Mouse (Mus musculus) G1E-ER4 (cell line): ENCODE data around the gene Kcnh8. TPM values are rescaled to one million over a fixed set of nuclear protein-coding genes. Genes with fewer than 3 reads are reported as not detected.

Experiments used
- GATA1 ChIP-seq: IDR thresholded peaks from one replicate; pipeline ENCODE4 v1.8.0; 2012; ENCODE audit warnings: low read length, inconsistent platforms
- polyA plus RNA-seq: library from polyadenylated mRNA; stranded (reverse); fragments of >175 nt; gene quantifications from 2 replicates; pipeline ENCODE4 v1.2.3, GENCODE M21; 2012

Gene Kcnh8
- not detected in 2 replicates for polyA plus RNA-seq

- TF ChIP-seq GATA1: no peak
Measured at GRCm38 (mm10) chr17:52602093-52602780, at the start of gene Kcnh8. TSS of gene Kcnh8 (plus strand) at chr17:52602709.

DNA sequence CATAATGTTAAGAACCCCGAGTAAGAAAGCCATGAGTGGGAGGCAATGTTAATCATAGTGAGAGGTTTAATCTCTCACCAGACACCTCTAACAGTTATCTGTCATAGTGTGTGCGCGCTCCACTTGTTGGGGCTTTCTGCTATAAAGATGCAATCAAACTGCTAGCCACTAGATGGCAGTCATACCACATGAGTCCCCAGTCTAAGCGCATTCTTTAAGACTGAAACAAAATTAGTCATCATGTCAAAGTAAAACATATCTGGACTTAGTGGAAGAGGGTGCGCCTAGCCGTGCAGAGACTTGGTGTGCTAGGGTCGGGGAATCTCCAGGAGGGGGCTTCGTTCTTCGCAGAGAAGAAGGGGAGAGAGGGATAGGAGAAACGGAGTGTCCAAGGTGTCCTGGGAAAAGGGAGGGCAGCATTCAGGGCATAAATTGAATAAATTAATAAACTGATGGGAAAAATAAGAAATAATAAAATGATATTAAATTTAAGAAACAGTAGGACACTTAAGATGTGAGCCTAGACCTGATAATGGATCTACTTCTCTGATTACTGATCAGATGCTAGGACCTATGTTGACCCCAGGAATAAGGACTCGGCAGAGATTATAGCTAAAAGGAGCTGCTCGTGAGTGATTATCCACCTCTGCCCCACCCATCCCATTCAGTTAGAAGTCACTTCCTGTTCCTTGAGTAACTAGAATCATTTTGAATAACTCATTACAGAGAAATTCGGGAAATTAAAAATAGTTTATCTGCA lies 42.4 kb upstream of the Kcnh8 start:
- TF ChIP-seq GATA1: no peak

DNA sequence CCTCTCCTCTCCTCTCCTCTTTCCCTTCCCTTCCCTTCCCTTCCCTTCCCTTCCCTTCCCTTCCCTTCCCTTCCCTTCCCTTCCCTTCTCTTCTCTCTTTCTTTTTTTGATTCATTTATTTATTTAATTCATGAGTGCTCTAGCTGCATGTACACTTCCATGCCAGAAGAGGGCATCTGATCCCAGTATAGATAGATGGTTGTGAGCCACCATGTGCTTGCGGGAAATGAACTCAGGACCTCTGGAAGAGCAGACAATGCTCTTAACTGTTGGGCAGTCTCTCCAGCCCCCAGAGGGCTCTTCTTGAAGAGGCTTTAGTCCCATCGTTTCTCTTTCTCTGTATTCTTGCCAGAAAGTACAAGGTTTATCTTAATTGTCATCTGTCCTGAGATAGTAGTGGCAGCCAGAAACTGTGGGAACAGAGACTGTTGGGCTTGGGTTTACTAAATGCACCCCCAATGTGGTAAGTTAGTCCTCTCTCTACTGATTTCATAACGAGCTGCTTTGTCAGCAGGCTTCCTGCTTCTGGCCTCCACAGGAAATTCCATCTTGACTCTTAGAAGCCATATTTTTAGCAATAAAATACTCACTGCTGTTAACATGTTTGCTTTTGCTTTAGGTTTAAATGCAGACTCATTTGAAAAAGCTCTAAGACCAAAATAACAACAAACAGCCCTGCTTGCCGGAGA lies 36.9 kb upstream of the Kcnh8 start:
- no peak for TF ChIP-seq GATA1

DNA sequence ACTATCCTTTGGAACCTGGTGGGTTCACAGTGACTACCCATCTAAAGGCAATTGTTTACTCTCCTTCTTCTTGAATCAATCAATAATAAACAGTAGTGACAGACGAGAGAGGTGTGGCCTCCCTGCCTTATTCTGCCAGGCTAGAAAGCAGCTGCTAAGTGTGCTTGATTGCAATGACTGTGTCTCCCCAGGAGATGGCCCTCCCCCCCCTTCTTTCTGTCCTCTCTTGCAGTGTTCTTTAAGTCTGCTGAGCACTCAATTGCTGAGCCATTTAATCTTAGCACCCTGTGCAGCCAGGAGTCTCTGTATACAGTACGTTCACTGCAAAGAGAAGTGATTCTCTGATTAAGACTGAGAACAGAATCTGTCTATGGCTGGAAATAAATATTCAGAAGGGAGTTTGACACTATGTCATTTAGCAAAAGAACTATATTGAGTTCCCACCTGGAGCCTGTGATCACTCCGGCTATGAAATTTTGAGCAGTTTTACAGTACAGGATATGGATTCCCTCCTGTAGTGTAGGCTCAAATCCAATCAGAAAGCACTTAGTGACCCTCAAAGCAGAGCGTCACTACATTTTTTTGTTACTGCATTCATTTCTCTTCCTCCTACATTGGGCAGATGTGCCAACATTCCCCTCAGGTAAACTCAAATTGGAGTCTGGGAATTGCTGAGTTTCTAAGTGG lies 32.8 kb upstream of the Kcnh8 start:
- no peak for TF ChIP-seq GATA1

GRCm38 (mm10) chr17:52572229-52572628 lies 30.3 kb upstream of the Kcnh8 start:
- no peak for TF ChIP-seq GATA1

- TF ChIP-seq GATA1: no peak
Measured at GRCm38 (mm10) chr17:52591503-52592194, 10.9 kb upstream of the Kcnh8 start.

- TF ChIP-seq GATA1: no peak
Measured at GRCm38 (mm10) chr17:52599141-52599540, 3.4 kb upstream of the Kcnh8 start.

- no peak for TF ChIP-seq GATA1
Measured at GRCm38 (mm10) chr17:52600882-52601371, 1.6 kb upstream of the Kcnh8 start.

- no peak for TF ChIP-seq GATA1
Measured at GRCm38 (mm10) chr17:52602781-52603170, 267 bp downstream of the Kcnh8 start.

DNA sequence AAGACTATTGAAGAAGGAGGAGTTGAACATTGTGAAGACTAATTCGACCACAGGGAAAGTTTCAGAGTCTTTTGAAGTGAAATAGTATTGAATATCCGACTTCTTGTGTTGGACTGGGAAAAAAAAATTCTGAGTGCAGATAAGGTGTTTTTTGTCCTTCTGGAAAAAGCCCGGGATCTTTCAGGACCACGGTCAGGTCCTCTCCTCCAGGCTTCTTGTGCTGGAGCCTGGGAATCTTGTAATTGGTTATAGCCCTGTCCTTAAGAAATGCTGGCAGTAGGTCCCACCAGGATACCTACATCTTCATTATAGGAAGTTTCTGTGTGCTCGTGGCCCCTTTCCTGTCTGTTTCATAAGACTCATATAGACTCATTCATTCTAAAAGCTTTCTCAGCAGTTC lies 902 bp downstream of the Kcnh8 start:
- no peak for TF ChIP-seq GATA1

GRCm38 (mm10) chr17:52611382-52611781 lies 8.9 kb downstream of the Kcnh8 start:
- no peak for TF ChIP-seq GATA1

DNA sequence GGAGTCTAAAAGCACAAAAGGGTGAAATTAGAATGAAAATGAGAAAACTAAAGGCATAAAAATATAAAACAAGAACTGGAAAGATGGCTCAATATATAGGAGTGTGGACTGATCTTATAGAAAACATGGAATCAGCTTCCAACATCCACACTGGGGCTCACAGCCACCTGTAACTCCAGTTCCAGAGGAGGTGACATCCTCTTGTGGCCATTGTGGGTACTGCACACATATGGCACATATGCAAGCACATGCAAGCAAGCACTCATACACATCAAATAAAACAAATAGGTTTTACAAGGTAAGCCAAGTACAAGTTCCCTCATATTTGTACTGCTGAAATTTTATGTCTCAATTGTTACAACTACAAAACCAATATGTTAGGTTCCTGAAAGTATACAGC lies 46.7 kb downstream of the Kcnh8 start:
- no peak for TF ChIP-seq GATA1

DNA sequence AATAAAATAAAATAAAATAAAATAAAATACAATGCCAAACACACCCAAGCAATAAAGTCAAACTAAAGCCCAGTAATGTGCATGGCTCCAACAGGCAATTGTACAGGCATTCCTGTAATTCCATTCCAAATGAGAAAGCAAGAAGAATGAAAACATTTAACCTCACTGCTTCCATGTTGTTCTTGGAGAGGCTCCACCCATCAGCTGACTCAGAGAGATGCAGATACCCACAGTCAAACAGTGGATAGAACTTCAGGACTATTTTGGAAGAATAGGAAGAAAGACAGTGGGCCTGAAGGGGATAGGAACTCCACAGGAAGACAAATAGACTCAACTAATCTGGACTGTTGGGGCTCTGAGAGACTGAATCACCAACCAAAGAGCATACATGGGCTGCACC lies 89.5 kb downstream of the Kcnh8 start:
- TF ChIP-seq GATA1: no peak

- no peak for TF ChIP-seq GATA1
Measured at GRCm38 (mm10) chr17:52701944-52702343, 99.4 kb downstream of the Kcnh8 start.

GRCm38 (mm10) chr17:52712319-52712718 lies 109.8 kb downstream of the Kcnh8 start:
- TF ChIP-seq GATA1: no peak
